In the genomic region with DNA sequence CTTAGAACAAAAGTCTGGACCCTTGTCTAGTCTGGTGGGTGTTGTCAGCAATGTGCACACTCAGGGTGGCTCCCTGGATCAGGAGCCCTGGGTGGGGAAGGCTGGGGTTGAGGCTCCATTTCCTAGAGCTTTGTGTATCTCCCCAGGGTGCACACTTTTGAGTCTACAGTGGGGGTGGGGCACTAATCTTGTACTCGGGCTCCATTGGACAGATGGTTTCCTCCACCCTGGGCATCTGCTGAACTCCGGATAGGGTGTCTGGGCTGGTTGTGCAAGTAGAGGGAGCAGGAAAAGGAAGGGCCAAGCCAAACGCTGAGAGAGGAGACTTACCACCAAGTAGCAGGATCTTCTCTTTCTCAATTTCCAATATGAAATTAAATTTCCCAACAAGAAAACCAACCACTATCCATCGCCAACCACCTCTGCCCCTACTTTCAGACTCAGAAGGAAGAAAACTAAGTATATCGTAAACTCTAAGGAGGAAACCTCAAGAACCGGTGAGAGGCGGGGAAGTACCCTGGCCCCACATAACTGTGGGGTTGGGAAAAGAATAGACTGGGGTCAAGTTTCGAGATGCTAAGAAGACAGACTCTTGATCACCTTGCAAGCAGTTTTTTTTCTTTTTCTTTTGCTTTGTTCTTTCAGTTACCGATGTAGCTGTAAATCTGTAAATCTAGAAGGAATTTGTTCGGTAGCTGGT, we compare ENCODE assay signal across 8 mouse cellular contexts. TPM values are rescaled to one million over a fixed set of nuclear protein-coding genes. Genes with fewer than 3 reads are reported as not detected.
DNase-seq lines count a peak whose midpoint lies in the region; ATAC-seq lines count a peak whose summit lies in the region.

No protein-coding gene starts in this region.

- WGBS in hindbrain, embryonic 16.5 days, result 85% methylated on average over 10 of the region's 10 CpGs
- 82% methylated on average over 10 of the region's 10 CpGs for WGBS in hindbrain, embryonic 14.5 days

- H3K9me3 ChIP-seq in hindbrain, embryonic 16.5 days (ENCODE audit: control insufficient read depth, low read length), result no peaks in the 10 kb centered on the region
- H3K9me3 ChIP-seq in hindbrain, embryonic 14.5 days (ENCODE audit: control insufficient read depth, low read length), result no peaks in the 10 kb centered on the region

- no peak overlapping the region for H3K27ac ChIP-seq in hindbrain, embryonic 16.5 days (ENCODE audit: low read depth, low read length)
- H3K27ac ChIP-seq in hindbrain, embryonic 14.5 days, result no peak overlapping the region

- H3K4me2 ChIP-seq in hindbrain, embryonic 16.5 days (ENCODE audit: low read length), result no peak overlapping the region
- no peak overlapping the region for H3K4me2 ChIP-seq in hindbrain, embryonic 14.5 days (replicated peaks)

- peak; percentile 28; the same call in 1 of the 2 replicates for ATAC-seq in hindbrain, embryonic 16.5 days
- no peak for ATAC-seq in hindbrain, embryonic 14.5 days (ENCODE audit: low FRiP score)

- no peak overlapping the region for H3K9ac ChIP-seq in hindbrain, embryonic 16.5 days (ENCODE audit: low read depth, low read length)
- no peak overlapping the region for H3K9ac ChIP-seq in hindbrain, embryonic 14.5 days

- H3K4me3 ChIP-seq in hindbrain, embryonic 16.5 days (ENCODE audit: low read length), result no peak overlapping the region
- H3K4me3 ChIP-seq in hindbrain, embryonic 14.5 days (replicated peaks; ENCODE audit: low read length), result no peak overlapping the region

- DNase-seq in hindbrain, embryonic 14.5 days (ENCODE audit: low spot score), result no peak
- DNase-seq in WW6 (ENCODE audit: low read depth, low spot score), result peak; percentile 80
- peak; percentile 40 for DNase-seq in fat pad, adult 2 months (ENCODE audit: extremely low read depth, low read depth, low spot score)
- DNase-seq in lung, postnatal 25 days (ENCODE audit: low spot score), result peak; percentile 43
- DNase-seq in embryo, embryonic 10.5 days (ENCODE audit: low spot score), result no peak
- DNase-seq in urinary bladder, postnatal 36 days (ENCODE audit: low spot score in 2 of 2), result no peak
- no peak for DNase-seq in testis, postnatal 10 days (ENCODE audit: low spot score)

- H3K4me1 ChIP-seq in hindbrain, embryonic 16.5 days (ENCODE audit: control insufficient read depth, insufficient read depth, low read depth, low read length), result no peaks in the 10 kb centered on the region; the same call in 1 of the 2 replicates
- H3K4me1 ChIP-seq in hindbrain, embryonic 14.5 days (replicated peaks; ENCODE audit: control insufficient read depth, insufficient read depth, low read length), result no peaks in the 10 kb centered on the region

- no peaks in the 10 kb centered on the region for H3K27me3 ChIP-seq in hindbrain, embryonic 16.5 days (replicated peaks; ENCODE audit: control insufficient read depth, insufficient read depth, low read length)
- H3K27me3 ChIP-seq in hindbrain, embryonic 14.5 days (ENCODE audit: control insufficient read depth, insufficient read depth, low read length), result no peaks in the 10 kb centered on the region

- peaks cover 27% of the 10 kb centered on the region for H3K36me3 ChIP-seq in hindbrain, embryonic 16.5 days (ENCODE audit: control insufficient read depth, insufficient read depth, low read length)
- H3K36me3 ChIP-seq in hindbrain, embryonic 14.5 days (replicated peaks; ENCODE audit: control insufficient read depth, insufficient read depth), result peaks cover 39% of the 10 kb centered on the region

RNA-seq across cellular contexts. Expression of gene Tnfrsf21, which starts 19.9 kb away (rescaled TPM):
- 83.0 and 88.1 TPM in 2 replicates for polyA plus RNA-seq in hindbrain, embryonic 16.5 days (2015; fragmentation: Nextera tagmentation; extraction: Ambion mirVana)
- polyA plus RNA-seq in hindbrain, embryonic 14.5 days (2014; fragmentation: Nextera tagmentation; extraction: Ambion mirVana), result 80.7 and 93.0 TPM in 2 replicates

Comparison
In these comparisons a context has a peak if more than half of its experiments do, and no peak if none do; other contexts are left out.
1. DNase-seq: peak in WW6 (single experiment), fat pad, adult 2 months (single experiment) and lung, postnatal 25 days (single experiment); none in hindbrain, embryonic 14.5 days (single experiment), embryo, embryonic 10.5 days (single experiment), urinary bladder, postnatal 36 days (0 of 2) and testis, postnatal 10 days (single experiment).